Mouse (Mus musculus): Measurements from ENCODE around the gene Ofd1. TPM values are rescaled to one million over a fixed set of nuclear protein-coding genes. Genes with fewer than 3 reads are reported as not detected.

The Ofd1 gene
- polyA plus RNA-seq, 1 experiment from 2014 or later: 5.7 TPM

DNA sequence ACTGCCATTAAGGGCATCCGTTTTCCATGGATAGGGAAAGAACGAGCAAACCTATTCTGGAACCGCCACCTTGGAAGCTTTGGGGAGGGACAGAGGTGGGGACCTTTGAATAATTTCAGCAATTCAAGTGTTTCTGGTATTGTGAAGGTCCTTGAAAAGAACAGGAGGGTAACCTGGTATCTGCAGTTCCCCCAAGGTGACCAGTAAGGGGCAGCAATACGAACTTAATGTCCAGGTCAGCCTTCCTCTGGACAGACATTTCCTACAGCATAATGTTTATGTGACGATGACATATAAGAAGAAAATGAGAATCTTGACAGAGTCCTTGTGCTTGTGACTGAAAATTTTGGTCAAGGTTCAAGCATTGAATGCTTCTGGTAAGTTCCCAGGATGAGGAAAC lies 61.9 kb downstream of the Ofd1 start:
- Histone ChIP-seq H3K4me1 (ENCODE audit: control insufficient read depth, insufficient read depth, low read length) (no peaks in the 10 kb centered on the region), H3K36me3 (ENCODE audit: control insufficient read depth, insufficient read depth, low read length) (peaks cover 7% of the 10 kb centered on the region; the same call in 1 of the 2 replicates), H3K27ac (ENCODE audit: low read length) (no peak overlapping the region), H3K9me3 (replicated peaks; ENCODE audit: control insufficient read depth, low read length, poor library complexity, severe bottlenecking) (no peaks in the 10 kb centered on the region), H3K27me3 (ENCODE audit: control insufficient read depth, insufficient read depth, low read depth, low read length) (no peaks in the 10 kb centered on the region), H3K4me3 (ENCODE audit: low read depth, low read length) (no peak overlapping the region), H3K9ac (ENCODE audit: low read depth, low read length) (no peak overlapping the region), H3K4me2 (ENCODE audit: low read length) (no peak overlapping the region)
- 91% methylated on average over 5 of the region's 5 CpGs for WGBS
- no peak for ATAC-seq

DNA sequence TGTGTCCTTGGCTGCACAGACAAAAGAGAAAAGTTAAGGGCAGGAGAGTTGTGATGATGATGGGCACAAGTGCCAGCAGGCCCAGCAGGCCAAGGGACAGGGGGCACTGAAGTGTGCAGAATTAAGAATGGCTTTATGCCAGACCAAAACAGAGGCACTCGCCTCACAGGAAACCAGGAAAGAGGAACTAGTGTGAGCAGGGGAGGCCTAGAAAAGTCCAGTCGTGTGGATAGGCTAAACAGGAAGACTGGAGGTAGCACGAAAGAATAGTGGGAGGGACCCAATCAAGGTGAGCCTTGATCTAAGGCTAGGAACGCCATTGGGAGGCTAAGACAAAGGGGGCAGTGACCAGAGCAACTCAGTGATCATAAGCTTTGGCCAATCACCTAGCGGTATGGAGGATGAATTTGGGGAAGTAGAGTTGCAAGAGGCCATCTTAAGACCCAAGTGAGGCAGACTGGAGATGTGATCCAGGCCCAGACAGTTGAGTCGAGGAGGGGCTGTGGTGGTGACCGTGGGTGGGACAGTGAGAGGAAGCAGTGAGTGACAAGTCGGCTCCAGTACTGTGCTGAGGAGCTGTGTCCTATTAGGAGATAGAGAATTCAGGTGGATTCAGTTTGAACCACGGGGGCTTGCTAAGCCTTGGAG lies 63.7 kb downstream of the Ofd1 start:
- Histone ChIP-seq H3K4me2 (ENCODE audit: low read length) (no peak overlapping the region), H3K4me1 (ENCODE audit: control insufficient read depth, insufficient read depth, low read length) (no peaks in the 10 kb centered on the region), H3K4me3 (ENCODE audit: low read depth, low read length) (no peak overlapping the region), H3K27me3 (ENCODE audit: control insufficient read depth, insufficient read depth, low read depth, low read length) (no peaks in the 10 kb centered on the region), H3K27ac (ENCODE audit: low read length) (no peak overlapping the region), H3K36me3 (ENCODE audit: control insufficient read depth, insufficient read depth, low read length) (peaks cover 7% of the 10 kb centered on the region; the same call in 1 of the 2 replicates), H3K9me3 (replicated peaks; ENCODE audit: control insufficient read depth, low read length, poor library complexity, severe bottlenecking) (no peaks in the 10 kb centered on the region), H3K9ac (ENCODE audit: low read depth, low read length) (no peak overlapping the region)
- WGBS: 81% methylated on average over 9 of the region's 9 CpGs
- ATAC-seq: no peak

GRCm38 (mm10) chrX:166365458-166366213 lies 74.9 kb downstream of the Ofd1 start:
- no peak overlapping the region for H3K27ac ChIP-seq (ENCODE audit: low read length)

GRCm38 (mm10) chrX:166360455-166360854 lies 80.0 kb downstream of the Ofd1 start:
- no peak for ATAC-seq
- WGBS: 86% methylated on average over 4 of the region's 4 CpGs
- no peaks in the 10 kb centered on the region for H3K4me1 ChIP-seq (ENCODE audit: control insufficient read depth, insufficient read depth, low read length)

More at GRCm38 (mm10) chrX:166365458-166366213, 74.9 kb downstream of the Ofd1 start:
- Histone ChIP-seq H3K4me2 (ENCODE audit: low read length) (no peak overlapping the region), H3K27me3 (ENCODE audit: control insufficient read depth, insufficient read depth, low read depth, low read length) (no peaks in the 10 kb centered on the region), H3K4me1 (ENCODE audit: control insufficient read depth, insufficient read depth, low read length) (no peaks in the 10 kb centered on the region), H3K36me3 (ENCODE audit: control insufficient read depth, insufficient read depth, low read length) (no peaks in the 10 kb centered on the region), H3K4me3 (ENCODE audit: low read depth, low read length) (no peak overlapping the region), H3K9ac (ENCODE audit: low read depth, low read length) (no peak overlapping the region), H3K9me3 (replicated peaks; ENCODE audit: control insufficient read depth, low read length, poor library complexity, severe bottlenecking) (no peaks in the 10 kb centered on the region)
- 0 out of 2 replicates have a peak, but pooled peaks have one; percentile 28 for ATAC-seq
- 67% methylated on average over 8 of the region's 8 CpGs for WGBS

GRCm38 (mm10) chrX:166359927-166360440 lies 80.5 kb downstream of the Ofd1 start:
- Histone ChIP-seq H3K4me3 (ENCODE audit: low read depth, low read length) (no peak overlapping the region), H3K27me3 (ENCODE audit: control insufficient read depth, insufficient read depth, low read depth, low read length) (no peaks in the 10 kb centered on the region), H3K27ac (ENCODE audit: low read length) (no peak overlapping the region), H3K9me3 (replicated peaks; ENCODE audit: control insufficient read depth, low read length, poor library complexity, severe bottlenecking) (no peaks in the 10 kb centered on the region), H3K9ac (ENCODE audit: low read depth, low read length) (no peak overlapping the region), H3K4me1 (ENCODE audit: control insufficient read depth, insufficient read depth, low read length) (no peaks in the 10 kb centered on the region), H3K36me3 (ENCODE audit: control insufficient read depth, insufficient read depth, low read length) (no peaks in the 10 kb centered on the region), H3K4me2 (ENCODE audit: low read length) (no peak overlapping the region)
- WGBS: 90% methylated on average over 2 of the region's 2 CpGs
- no peak for ATAC-seq

More at GRCm38 (mm10) chrX:166360455-166360854, 80.0 kb downstream of the Ofd1 start:
- no peaks in the 10 kb centered on the region for H3K36me3 ChIP-seq (ENCODE audit: control insufficient read depth, insufficient read depth, low read length)
- no peaks in the 10 kb centered on the region for H3K27me3 ChIP-seq (ENCODE audit: control insufficient read depth, insufficient read depth, low read depth, low read length)
- H3K9ac ChIP-seq (ENCODE audit: low read depth, low read length): no peak overlapping the region
- H3K27ac ChIP-seq (ENCODE audit: low read length): no peak overlapping the region
- no peak overlapping the region for H3K4me3 ChIP-seq (ENCODE audit: low read depth, low read length)
- H3K9me3 ChIP-seq (replicated peaks; ENCODE audit: control insufficient read depth, low read length, poor library complexity, severe bottlenecking): no peaks in the 10 kb centered on the region
- H3K4me2 ChIP-seq (ENCODE audit: low read length): no peak overlapping the region

- Histone ChIP-seq H3K27ac (ENCODE audit: low read length) (no peak overlapping the region), H3K4me3 (ENCODE audit: low read depth, low read length) (no peak overlapping the region), H3K4me1 (ENCODE audit: control insufficient read depth, insufficient read depth, low read length) (no peaks in the 10 kb centered on the region), H3K9me3 (replicated peaks; ENCODE audit: control insufficient read depth, low read length, poor library complexity, severe bottlenecking) (no peaks in the 10 kb centered on the region), H3K36me3 (ENCODE audit: control insufficient read depth, insufficient read depth, low read length) (no peaks in the 10 kb centered on the region), H3K4me2 (ENCODE audit: low read length) (no peak overlapping the region), H3K27me3 (ENCODE audit: control insufficient read depth, insufficient read depth, low read depth, low read length) (no peaks in the 10 kb centered on the region), H3K9ac (ENCODE audit: low read depth, low read length) (no peak overlapping the region)
- no peak for ATAC-seq
- WGBS: 79% methylated on average over 2 of the region's 2 CpGs
Measured at GRCm38 (mm10) chrX:166358955-166359354, 81.5 kb downstream of the Ofd1 start.

DNA sequence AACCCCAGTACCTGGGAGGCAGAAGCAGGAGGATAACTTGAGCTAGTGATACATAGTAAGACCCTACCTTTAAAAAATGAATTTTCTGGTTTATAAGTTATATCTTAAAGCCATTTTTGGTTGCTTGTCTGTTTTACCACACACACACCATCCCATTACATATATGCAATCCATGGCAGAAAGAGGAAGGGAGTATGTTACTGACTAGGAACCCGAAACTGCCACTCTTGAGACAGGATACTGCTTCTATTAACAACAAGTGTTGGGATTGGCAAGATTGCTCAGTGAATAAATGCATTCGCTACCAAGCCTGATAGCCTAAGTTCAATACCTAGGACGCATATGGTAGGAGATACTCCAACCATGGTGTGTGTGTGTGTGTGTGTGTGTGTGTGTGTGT lies 84.2 kb downstream of the Ofd1 start:
- H3K27ac ChIP-seq (ENCODE audit: low read length): no peak overlapping the region
- no peak overlapping the region for H3K4me3 ChIP-seq (ENCODE audit: low read depth, low read length)
- no peaks in the 10 kb centered on the region for H3K36me3 ChIP-seq (ENCODE audit: control insufficient read depth, insufficient read depth, low read length)
- no peaks in the 10 kb centered on the region for H3K4me1 ChIP-seq (ENCODE audit: control insufficient read depth, insufficient read depth, low read length)
- ATAC-seq: no peak
- H3K27me3 ChIP-seq (ENCODE audit: control insufficient read depth, insufficient read depth, low read depth, low read length): no peaks in the 10 kb centered on the region
- H3K4me2 ChIP-seq (ENCODE audit: low read length): no peak overlapping the region
- 90% methylated on average over 3 of the region's 3 CpGs for WGBS
- no peak overlapping the region for H3K9ac ChIP-seq (ENCODE audit: low read depth, low read length)
- no peaks in the 10 kb centered on the region for H3K9me3 ChIP-seq (replicated peaks; ENCODE audit: control insufficient read depth, low read length, poor library complexity, severe bottlenecking)

GRCm38 (mm10) chrX:166354913-166355312 lies 85.6 kb downstream of the Ofd1 start:
- H3K36me3 ChIP-seq (ENCODE audit: control insufficient read depth, insufficient read depth, low read length): no peaks in the 10 kb centered on the region
- H3K4me1 ChIP-seq (ENCODE audit: control insufficient read depth, insufficient read depth, low read length): 0 out of 2 replicates have a peak, but pooled peaks cover 2% of the 10 kb centered on the region
- no peaks in the 10 kb centered on the region for H3K27me3 ChIP-seq (ENCODE audit: control insufficient read depth, insufficient read depth, low read depth, low read length)
- WGBS: 76% methylated on average over 1 of the region's 1 CpGs
- no peak overlapping the region for H3K27ac ChIP-seq (ENCODE audit: low read length)
- H3K9me3 ChIP-seq (replicated peaks; ENCODE audit: control insufficient read depth, low read length, poor library complexity, severe bottlenecking): no peaks in the 10 kb centered on the region
- H3K9ac ChIP-seq (ENCODE audit: low read depth, low read length): no peak overlapping the region
- ATAC-seq: no peak
- no peak overlapping the region for H3K4me2 ChIP-seq (ENCODE audit: low read length)
- no peak overlapping the region for H3K4me3 ChIP-seq (ENCODE audit: low read depth, low read length)

DNA sequence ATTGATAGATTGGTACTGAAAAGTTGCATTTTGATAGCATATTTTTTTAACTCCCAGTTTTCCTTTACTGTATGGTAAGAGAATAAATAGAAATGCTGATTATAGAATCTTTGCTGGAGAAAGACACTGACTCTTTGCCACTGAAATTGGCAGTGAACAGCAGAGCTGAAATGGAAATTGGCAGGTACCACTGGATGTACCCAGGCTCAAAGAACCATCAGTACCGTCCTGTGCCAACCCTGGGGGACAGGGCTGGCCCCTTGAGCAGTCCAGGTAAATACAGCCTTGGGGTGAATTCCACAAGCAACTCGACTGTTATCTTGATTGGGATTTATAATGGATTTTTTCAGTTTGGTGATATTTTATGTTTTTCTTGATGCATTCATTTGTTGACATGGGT lies 87.1 kb downstream of the Ofd1 start:
- Histone ChIP-seq H3K4me3 (ENCODE audit: low read depth, low read length) (no peak overlapping the region), H3K4me2 (ENCODE audit: low read length) (no peak overlapping the region), H3K27ac (ENCODE audit: low read length) (no peak overlapping the region), H3K36me3 (ENCODE audit: control insufficient read depth, insufficient read depth, low read length) (no peaks in the 10 kb centered on the region), H3K27me3 (ENCODE audit: control insufficient read depth, insufficient read depth, low read depth, low read length) (no peaks in the 10 kb centered on the region; the same call in 1 of the 2 replicates), H3K9me3 (replicated peaks; ENCODE audit: control insufficient read depth, low read length, poor library complexity, severe bottlenecking) (no peaks in the 10 kb centered on the region), H3K9ac (ENCODE audit: low read depth, low read length) (no peak overlapping the region), H3K4me1 (ENCODE audit: control insufficient read depth, insufficient read depth, low read length) (peaks cover 12% of the 10 kb centered on the region)
- no peak for ATAC-seq
- 63% methylated on average over 2 of the region's 2 CpGs for WGBS

Data from midbrain, embryonic 16.5 days (tissue).